Comparison of ENCODE assay signal across 19 mouse cellular contexts in genomic region chr1:130301828-130302386, GRCm38 (mm10).
A peak's percentile ranks its signal among the peaks of the same experiment; 100 is the strongest.
DNase-seq lines count a peak whose midpoint lies in the region; ATAC-seq and TF ChIP-seq lines count a peak whose summit lies in the region.
"Had no signal": no experiment of that assay in that cellular context is flagged by ENCODE, and none has a peak within 500 bp of the region (broad histone marks: within the 10 kb centered on the region; RNA-seq: fewer than 3 reads in every experiment).

No protein-coding gene starts in this region.

- no peaks in the 10 kb centered on the region for H3K9me3 ChIP-seq in embryonic facial prominence, embryonic 11.5 days (replicated peaks; ENCODE audit: control insufficient read depth, low read length)
- H3K9me3 ChIP-seq in embryonic facial prominence, embryonic 10.5 days: no peaks in the 10 kb centered on the region
- no peaks in the 10 kb centered on the region for H3K9me3 ChIP-seq in forebrain, embryonic 16.5 days (ENCODE audit: control insufficient read depth, low read length)
- no peaks in the 10 kb centered on the region for H3K9me3 ChIP-seq in midbrain, embryonic 15.5 days
- H3K9me3 ChIP-seq: embryonic facial prominence, embryonic 12.5 days; heart, embryonic 10.5 days; limb, embryonic 12.5 days had no signal

- H3K4me3 ChIP-seq in embryonic facial prominence, embryonic 11.5 days (ENCODE audit: low read depth, low read length): no peak overlapping the region
- H3K4me3 ChIP-seq in embryonic facial prominence, embryonic 10.5 days: no peak overlapping the region
- no peak overlapping the region for H3K4me3 ChIP-seq in forebrain, embryonic 16.5 days (replicated peaks; ENCODE audit: low read length)
- H3K4me3 ChIP-seq in midbrain, embryonic 15.5 days: no peak overlapping the region
- H3K4me3 ChIP-seq: embryonic facial prominence, embryonic 12.5 days; heart, embryonic 10.5 days; limb, embryonic 12.5 days had no signal

- no peak for DNase-seq in embryonic facial prominence, embryonic 11.5 days (ENCODE audit: low spot score)
- DNase-seq in embryonic facial prominence, embryonic 10.5 days (ENCODE audit: low spot score): no peak
- DNase-seq in brain, embryonic 14.5 days (ENCODE audit: low read depth): peak; percentile 84
- DNase-seq in layer of hippocampus, postnatal 36 days: no peak
- no peak for DNase-seq in heart, postnatal 4 days
- no peak for DNase-seq in kidney, postnatal 4 days
- DNase-seq: adrenal gland, postnatal 36 days; gastrocnemius, postnatal 14 days; heart, postnatal 14 days; kidney, postnatal 14 days; lung, postnatal 14 days had no signal

- TF ChIP-seq POLR2A in brain, embryonic 14.5 days (IDR thresholded peaks at IDR 0.05; ENCODE audit: borderline replicate concordance, extremely low read depth, insufficient read depth, insufficient read length, poor library complexity, severe bottlenecking): no peak

- no peaks in the 10 kb centered on the region for H3K27me3 ChIP-seq in embryonic facial prominence, embryonic 11.5 days (ENCODE audit: control insufficient read depth, insufficient read depth, low read length)
- no peaks in the 10 kb centered on the region for H3K27me3 ChIP-seq in embryonic facial prominence, embryonic 10.5 days (replicated peaks; ENCODE audit: low read depth, poor library complexity, severe bottlenecking)
- no peaks in the 10 kb centered on the region for H3K27me3 ChIP-seq in forebrain, embryonic 16.5 days (replicated peaks; ENCODE audit: control insufficient read depth, insufficient read depth, low read length)
- H3K27me3 ChIP-seq in midbrain, embryonic 15.5 days (replicated peaks): no peaks in the 10 kb centered on the region
- H3K27me3 ChIP-seq: CH12.LX; embryonic facial prominence, embryonic 12.5 days; limb, embryonic 12.5 days had no signal

- no peaks in the 10 kb centered on the region for H3K4me1 ChIP-seq in embryonic facial prominence, embryonic 11.5 days (ENCODE audit: control insufficient read depth, insufficient read depth, low read length)
- peaks cover 12% of the 10 kb centered on the region for H3K4me1 ChIP-seq in embryonic facial prominence, embryonic 10.5 days
- peaks cover 16% of the 10 kb centered on the region for H3K4me1 ChIP-seq in forebrain, embryonic 16.5 days (replicated peaks; ENCODE audit: control insufficient read depth, insufficient read depth, low read length)
- H3K4me1 ChIP-seq in midbrain, embryonic 15.5 days: peaks cover 20% of the 10 kb centered on the region

- no peak overlapping the region for H3K27ac ChIP-seq in embryonic facial prominence, embryonic 11.5 days (replicated peaks; ENCODE audit: low read depth, low read length)
- no peak overlapping the region for H3K27ac ChIP-seq in embryonic facial prominence, embryonic 10.5 days (replicated peaks)
- H3K27ac ChIP-seq in forebrain, embryonic 16.5 days (ENCODE audit: low read length): no peak overlapping the region
- peak overlapping the region; percentile 34; the same call in 1 of the 2 replicates for H3K27ac ChIP-seq in midbrain, embryonic 15.5 days
- H3K27ac ChIP-seq: embryonic facial prominence, embryonic 12.5 days; heart, embryonic 10.5 days; limb, embryonic 12.5 days; liver, embryonic 14.5 days had no signal

- H3K36me3 ChIP-seq in embryonic facial prominence, embryonic 11.5 days (replicated peaks; ENCODE audit: control insufficient read depth, insufficient read depth, low read depth, low read length): no peaks in the 10 kb centered on the region
- no peaks in the 10 kb centered on the region for H3K36me3 ChIP-seq in embryonic facial prominence, embryonic 10.5 days (replicated peaks)
- no peaks in the 10 kb centered on the region for H3K36me3 ChIP-seq in forebrain, embryonic 16.5 days (ENCODE audit: control insufficient read depth, insufficient read depth)
- H3K36me3 ChIP-seq in midbrain, embryonic 15.5 days (replicated peaks): no peaks in the 10 kb centered on the region
- H3K36me3 ChIP-seq: embryonic facial prominence, embryonic 12.5 days; heart, embryonic 10.5 days; limb, embryonic 12.5 days had no signal

- 67% methylated on average over 11 of the region's 11 CpGs for WGBS in embryonic facial prominence, embryonic 11.5 days
- 48% methylated on average over 11 of the region's 11 CpGs for WGBS in embryonic facial prominence, embryonic 10.5 days
- 22% methylated on average over 11 of the region's 11 CpGs for WGBS in forebrain, embryonic 16.5 days
- 27% methylated on average over 11 of the region's 11 CpGs for WGBS in midbrain, embryonic 15.5 days

- no peak overlapping the region for H3K9ac ChIP-seq in embryonic facial prominence, embryonic 11.5 days (replicated peaks; ENCODE audit: low read length)
- no peak overlapping the region for H3K9ac ChIP-seq in forebrain, embryonic 16.5 days (replicated peaks; ENCODE audit: low read depth, low read length)
- no peak overlapping the region for H3K9ac ChIP-seq in midbrain, embryonic 15.5 days
- H3K9ac ChIP-seq: embryonic facial prominence, embryonic 12.5 days; limb, embryonic 12.5 days; liver, embryonic 14.5 days had no signal

- no peak overlapping the region for H3K4me2 ChIP-seq in embryonic facial prominence, embryonic 11.5 days (ENCODE audit: low read depth, low read length)
- H3K4me2 ChIP-seq in forebrain, embryonic 16.5 days (ENCODE audit: low read length): no peak overlapping the region
- peak overlapping the region; percentile 29 for H3K4me2 ChIP-seq in midbrain, embryonic 15.5 days
- H3K4me2 ChIP-seq: embryonic facial prominence, embryonic 12.5 days; limb, embryonic 12.5 days had no signal

- no peak for TF ChIP-seq CTCF in brain, embryonic 14.5 days (IDR thresholded peaks at IDR 0.05; ENCODE audit: borderline replicate concordance, extremely low read depth, insufficient read depth, insufficient read length)

- ATAC-seq in embryonic facial prominence, embryonic 11.5 days (replicated peaks; ENCODE audit: insufficient number of reproducible peaks, low FRiP score, low TSS enrichment, low read depth): peak; percentile 53; the same call in 1 of the 2 replicates
- peak; percentile 68 for ATAC-seq in forebrain, embryonic 16.5 days
- peak; percentile 70 for ATAC-seq in midbrain, embryonic 15.5 days (replicated peaks)
- ATAC-seq: intestine, postnatal 0 days had no signal
